Mouse (Mus musculus) CD4-positive, CD25-positive, alpha-beta regulatory T cell, adult 9 weeks (primary cell): ENCODE data around the gene Etfb. TPM values are rescaled to one million over a fixed set of nuclear protein-coding genes. Genes with fewer than 3 reads are reported as not detected.

ENCODE experiments used
- polyA plus RNA-seq: library from polyadenylated mRNA; unstranded; fragments of 100-300 nt; shearing (Covaris generic); gene quantifications from one replicate; pipeline ENCODE4 v1.2.1, GENCODE M21; 2017

Etfb gene
- 154 TPM for polyA plus RNA-seq

GRCm38 (mm10) chr7:43443917-43444293, at the start of gene Etfb, which contains the start of gene Gm45233:
Gene Etfb (plus strand): TSS chr7:43444083.
Gene Gm45233 (plus strand): TSS chr7:43444128.

GRCm38 (mm10) chr7:43408131-43408553, 35.7 kb upstream of the Etfb start, which contains the start of gene Siglecg:
Gene Siglecg (plus strand): TSS chr7:43408204.

GRCm38 (mm10) chr7:43427406-43427805, 16.5 kb upstream of the Etfb start, which contains the start of gene Lim2:
Gene Lim2 (plus strand): TSS chr7:43427670.

DNA sequence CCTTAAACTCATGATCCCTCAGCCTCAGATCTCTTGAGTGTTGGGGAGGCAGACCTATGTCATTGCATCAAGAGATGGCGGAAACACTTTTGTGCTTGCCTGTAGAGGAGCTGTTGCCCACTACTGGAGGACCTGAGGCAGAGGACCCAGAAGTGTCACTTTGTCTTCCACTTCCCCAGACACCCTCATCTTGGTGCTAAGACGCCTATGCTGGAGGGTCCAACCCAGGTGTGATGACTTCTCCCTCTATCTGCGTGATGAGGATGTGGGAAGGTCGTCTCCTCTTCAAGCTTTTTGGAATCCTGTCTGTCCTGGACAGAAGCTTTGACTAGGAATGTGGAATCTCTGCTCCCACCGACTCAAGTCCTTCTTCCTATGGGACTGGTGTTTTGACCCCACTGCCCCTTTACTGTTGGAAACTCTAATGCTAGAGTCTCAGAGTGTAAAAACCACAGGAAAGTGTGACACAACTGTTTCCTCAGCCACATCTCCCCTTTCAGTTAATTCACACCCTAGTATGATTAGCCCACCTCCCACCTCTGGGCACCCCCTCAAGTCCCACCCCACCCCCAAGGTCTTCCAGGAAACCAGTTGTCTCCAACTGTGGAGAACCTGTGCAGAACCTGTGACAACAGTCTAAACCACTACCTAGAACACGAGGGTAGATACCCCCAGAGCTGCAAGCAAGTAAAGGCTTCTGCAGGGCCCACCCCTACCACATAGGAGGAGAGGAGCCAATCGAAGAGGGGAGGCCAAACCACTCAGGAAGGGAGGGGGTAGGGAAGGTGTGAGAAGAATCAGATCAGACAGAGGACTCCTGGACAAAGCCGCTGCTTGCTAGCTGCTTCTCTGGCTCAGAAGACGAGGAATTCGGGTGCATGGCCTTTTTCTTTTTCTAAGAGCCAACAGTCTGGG, 7.3 kb upstream of the Etfb start, which contains the start of gene Nkg7:
Gene Nkg7, plus strand, starts transcription at position 733 of the 915 bp plus-strand sequence.

GRCm38 (mm10) chr7:43440482-43440881, 3.4 kb upstream of the Etfb start, which contains the start of gene Cldnd2:
Gene Cldnd2 (plus strand): TSS chr7:43440782.

DNA sequence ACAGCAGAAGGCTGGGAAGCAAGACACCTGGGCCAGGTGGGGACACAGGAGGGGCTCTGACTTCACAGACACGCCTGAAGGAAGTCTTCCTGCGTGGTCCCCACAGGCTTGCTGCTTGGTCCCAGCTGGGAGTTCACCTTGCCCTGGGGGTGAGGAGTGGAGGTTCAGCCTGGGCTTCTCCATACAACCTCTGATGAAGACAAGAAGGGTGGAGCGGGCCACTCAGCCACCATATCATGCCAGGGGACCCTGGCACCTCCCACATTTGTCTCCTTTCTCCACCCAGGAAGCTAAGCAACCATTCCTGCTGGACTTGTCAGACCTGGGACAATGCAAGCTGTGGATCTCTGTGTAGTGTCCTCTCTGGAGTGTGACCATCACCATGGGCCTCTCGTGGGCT, 19.0 kb downstream of the Etfb start, which contains the start of gene Vsig10l:
Gene Vsig10l, plus strand, starts transcription at position 301 of the 400 bp plus-strand sequence.

GRCm38 (mm10) chr7:43489631-43490125, 45.8 kb downstream of the Etfb start, which contains the start of gene Iglon5:
Gene Iglon5 (minus strand): TSS chr7:43490075.

Other genes starting within 250 kb of the Etfb start
- 22.9 TPM for gene Zfp715, start 130.8 kb upstream of the Etfb start, polyA plus RNA-seq
- gene Siglecf, start 92.7 kb upstream of the Etfb start, polyA plus RNA-seq = not detected
- gene Siglecg, start 35.9 kb upstream of the Etfb start, polyA plus RNA-seq = 0.57 TPM
- gene Lim2, start 16.4 kb upstream of the Etfb start, polyA plus RNA-seq = not detected
- 110 TPM for gene Nkg7, start 7.0 kb upstream of the Etfb start, polyA plus RNA-seq
- not detected for gene Cldnd2, start 3.3 kb upstream of the Etfb start, polyA plus RNA-seq
- gene Gm45233, start within 50 bp of the Etfb start, polyA plus RNA-seq = not detected
- 2.9 TPM for gene Vsig10l, start 19.1 kb downstream of the Etfb start, polyA plus RNA-seq
- gene Iglon5, start 46.0 kb downstream of the Etfb start, polyA plus RNA-seq = 0.14 TPM
- not detected for gene 4931406B18Rik, start 61.9 kb downstream of the Etfb start, polyA plus RNA-seq
- not detected for gene Cd33, start 100.3 kb downstream of the Etfb start, polyA plus RNA-seq
- 8.7 TPM for gene Zfp658, start 118.2 kb downstream of the Etfb start, polyA plus RNA-seq
- 16.0 TPM for gene Zfp719, start 135.5 kb downstream of the Etfb start, polyA plus RNA-seq
- gene Zfp819, start 163.1 kb downstream of the Etfb start, polyA plus RNA-seq = not detected
- gene Ceacam18, start 190.6 kb downstream of the Etfb start, polyA plus RNA-seq = not detected
- 0.93 TPM for gene Siglece, start 216.1 kb downstream of the Etfb start, polyA plus RNA-seq
- 3.1 TPM for gene Ctu1, start 227.9 kb downstream of the Etfb start, polyA plus RNA-seq
- gene Klk14, start 246.3 kb downstream of the Etfb start, polyA plus RNA-seq = not detected